In genomic region chr1:187377865-187378524, GRCm38 (mm10) we compare ENCODE assay signal across 10 mouse cellular contexts.
A peak's percentile ranks its signal among the peaks of the same experiment; 100 is the strongest.
DNase-seq lines count a peak whose midpoint lies in the region; ATAC-seq and TF ChIP-seq lines count a peak whose summit lies in the region.
"Had no signal": no experiment of that assay in that cellular context is flagged by ENCODE, and none has a peak within 500 bp of the region (broad histone marks: within the 10 kb centered on the region; RNA-seq: fewer than 3 reads in every experiment).

No protein-coding gene starts in this region.

- intact Hi-C loops in heart, postnatal 10 days (cut with DNase I): no loop called here
- intact Hi-C loops in gastrocnemius, adult 2 months (cut with DNase I): no loop called here

- no peak for TF ChIP-seq CTCF in gastrocnemius, adult 2 months (IDR thresholded peaks at IDR 0.05)

- peak overlapping the region; percentile 24 for H3K4me2 ChIP-seq in midbrain, embryonic 14.5 days (ENCODE audit: low read length)
- H3K4me2 ChIP-seq: liver, embryonic 11.5 days had no signal

- peak overlapping the region; percentile 61 for H3K27ac ChIP-seq in midbrain, embryonic 14.5 days (replicated peaks; ENCODE audit: low read depth, low read length)
- H3K27ac ChIP-seq in gastrocnemius, adult 2 months: no peak overlapping the region

- H3K9ac ChIP-seq in midbrain, embryonic 14.5 days (replicated peaks; ENCODE audit: low read length): no peak overlapping the region

- 47% methylated on average over 14 of the region's 14 CpGs for WGBS in midbrain, embryonic 14.5 days

- no peaks in the 10 kb centered on the region for H3K36me3 ChIP-seq in midbrain, embryonic 14.5 days (ENCODE audit: control insufficient read depth, insufficient read depth, low read length)

- no peak for ATAC-seq in midbrain, embryonic 14.5 days (ENCODE audit: low FRiP score, low TSS enrichment)

- H3K9me3 ChIP-seq in midbrain, embryonic 14.5 days (ENCODE audit: control insufficient read depth, low read length): no peaks in the 10 kb centered on the region

- DNase-seq in heart, adult 11 months: peak; percentile 68
- no peak for DNase-seq in heart, postnatal 10 days
- peak; percentile 13 for DNase-seq in right cerebral cortex, postnatal 4 days
- no peak for DNase-seq in right cerebral cortex, postnatal 10 days (ENCODE audit: low spot score in 2 of 2)
- peak; percentile 45 for DNase-seq in midbrain, embryonic 14.5 days
- DNase-seq in thymus, postnatal 25 days: peak; percentile 6
- no peak for DNase-seq in gastrocnemius, postnatal 10 days
- DNase-seq in gastrocnemius, adult 2 months: no peak
- DNase-seq: gastrocnemius, postnatal 14 days had no signal

- H3K4me1 ChIP-seq in midbrain, embryonic 14.5 days (ENCODE audit: control insufficient read depth, insufficient read depth, low read length): peaks cover 11% of the 10 kb centered on the region

- H3K4me3 ChIP-seq in midbrain, embryonic 14.5 days (replicated peaks; ENCODE audit: low read depth, low read length): no peak overlapping the region
- H3K4me3 ChIP-seq in gastrocnemius, adult 2 months: no peak overlapping the region

- no peaks in the 10 kb centered on the region for H3K27me3 ChIP-seq in midbrain, embryonic 14.5 days (ENCODE audit: control insufficient read depth, insufficient read depth, low read length)

Comparison
In these comparisons a context has a peak if more than half of its experiments do, and no peak if none do; other contexts are left out.
1. DNase-seq: peak in heart, adult 11 months (single experiment), right cerebral cortex, postnatal 4 days (single experiment), midbrain, embryonic 14.5 days (single experiment) and thymus, postnatal 25 days (single experiment); none in heart, postnatal 10 days (0 of 2), right cerebral cortex, postnatal 10 days (0 of 2), gastrocnemius, postnatal 10 days (single experiment) and gastrocnemius, adult 2 months (single experiment).